7 mouse cellular contexts compared by ENCODE assay signal in the genomic region with DNA sequence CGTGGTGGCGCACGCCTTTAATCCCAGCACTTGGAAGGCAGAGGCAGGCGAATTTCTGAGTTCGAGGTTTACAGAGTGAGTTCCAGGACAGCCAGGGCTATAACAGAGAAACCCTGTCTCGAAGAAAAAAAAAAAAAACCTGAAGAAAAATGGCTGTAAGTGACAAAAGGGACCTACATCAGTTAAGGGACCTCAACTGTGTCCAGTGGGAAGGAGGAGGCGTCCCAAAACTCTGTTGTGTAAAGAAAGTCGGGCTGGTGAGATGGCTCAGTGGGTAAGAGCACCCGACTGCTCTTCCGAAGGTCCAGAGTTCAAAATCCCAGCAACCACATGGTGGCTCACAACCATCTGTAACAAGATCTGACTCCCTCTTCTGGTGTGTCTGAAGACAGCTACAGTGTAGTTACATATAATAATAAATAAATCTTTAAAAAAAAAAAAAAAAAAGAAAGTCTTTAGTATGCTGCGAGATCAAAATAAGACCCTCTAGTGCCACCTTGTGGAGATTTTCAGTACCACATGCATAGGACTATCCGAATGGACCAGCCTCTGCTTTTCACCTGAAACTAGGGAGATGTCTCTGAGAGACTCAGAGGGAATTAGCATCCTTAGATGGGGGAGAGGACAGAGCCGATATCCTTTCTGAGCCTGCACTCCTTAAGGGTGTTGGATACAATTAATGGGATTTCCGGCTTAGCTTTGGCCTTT. TPM values are rescaled to one million over a fixed set of nuclear protein-coding genes. Genes with fewer than 3 reads are reported as not detected.
DNase-seq lines count a peak whose midpoint lies in the region; ATAC-seq lines count a peak whose summit lies in the region.

No protein-coding gene starts in this region.

- peak; percentile 35; the same call in 1 of the 2 replicates for ATAC-seq in megakaryocyte-erythroid progenitor cell, adult 5-6 weeks (replicated peaks; ENCODE audit: low FRiP score, low TSS enrichment, poor library complexity, severe bottlenecking)

- intact Hi-C loops in left cerebral cortex, postnatal 14 days (cut with DNase I), result loop anchor here (2.0 kb wide), 1 partner anchor 75 kb away; no protein-coding TSS in a partner anchor

- DNase-seq in ZHBTc4 (ENCODE audit: low read depth, low spot score), result peak; percentile 87
- peak; percentile 90 to 93 for DNase-seq in cerebellum, postnatal 14 days
- peak; percentile 79 for DNase-seq in gastrocnemius, adult 18-20 months (ENCODE audit: low spot score)
- DNase-seq in kidney, adult 11 months, result peak; percentile 64
- peak; percentile 89 to 94 for DNase-seq in left cerebral cortex, postnatal 14 days (ENCODE audit: low spot score in 2 of 2)
- peak; percentile 61 for DNase-seq in skeletal muscle tissue, adult 2 months (ENCODE audit: low read depth, low spot score)

RNA-seq across cellular contexts. Expression of a gene that starts 1.5 kb away (rescaled TPM):
- not detected for total RNA-seq in gastrocnemius, adult 18-20 months (2021)
- total RNA-seq in left cerebral cortex, postnatal 14 days (2021), result under 1 TPM; 0.42 to 0.66 TPM
- not detected in 2 replicates for total RNA-seq in megakaryocyte-erythroid progenitor cell, adult 5-6 weeks (2014; fragmentation: Nextera tagmentation)
- 5.3 TPM in 1 of 2 replicates, not detected in the other for total RNA-seq in megakaryocyte-erythroid progenitor cell, adult 5-6 weeks (2017)

RNA-seq across cellular contexts. Expression of a gene that starts 8.6 kb away (rescaled TPM):
- total RNA-seq in gastrocnemius, adult 18-20 months (2021), result 10 to 100 TPM; 57.7 to 62.0 TPM
- total RNA-seq in left cerebral cortex, postnatal 14 days (2021), result 10 to 100 TPM; 79.5 to 87.1 TPM
- not detected in 2 replicates for total RNA-seq in megakaryocyte-erythroid progenitor cell, adult 5-6 weeks (2014; fragmentation: Nextera tagmentation)
- total RNA-seq in megakaryocyte-erythroid progenitor cell, adult 5-6 weeks (2017), result not detected in 2 replicates

RNA-seq across cellular contexts. Expression of a gene that starts 32.3 kb away (rescaled TPM):
- 1 to 10 TPM; 6.2 to 6.8 TPM for total RNA-seq in gastrocnemius, adult 18-20 months (2021)
- total RNA-seq in left cerebral cortex, postnatal 14 days (2021), result 10 to 100 TPM; 11.7 to 16.2 TPM
- total RNA-seq in megakaryocyte-erythroid progenitor cell, adult 5-6 weeks (2014; fragmentation: Nextera tagmentation), result 0.94 TPM in 1 of 2 replicates, not detected in the other
- not detected in 2 replicates for total RNA-seq in megakaryocyte-erythroid progenitor cell, adult 5-6 weeks (2017)

RNA-seq across cellular contexts. Expression of a gene that starts 42.8 kb away (rescaled TPM):
- 10 to 100 TPM; 59.3 to 75.5 TPM for total RNA-seq in gastrocnemius, adult 18-20 months (2021)
- 100 to 1,000 TPM; 205 to 220 TPM for total RNA-seq in left cerebral cortex, postnatal 14 days (2021)
- total RNA-seq in megakaryocyte-erythroid progenitor cell, adult 5-6 weeks (2014; fragmentation: Nextera tagmentation), result 204 and 225 TPM in 2 replicates
- total RNA-seq in megakaryocyte-erythroid progenitor cell, adult 5-6 weeks (2017), result 215 and 228 TPM in 2 replicates

Comparison
In these comparisons a context has a peak if more than half of its experiments do, and no peak if none do; other contexts are left out.
1. Peak in every context shown above with its lines: DNase-seq and ATAC-seq.
2. RNA of a gene that starts 8.6 kb away (total RNA-seq): 79.5 to 87.1 TPM in left cerebral cortex, postnatal 14 days and 57.7 to 62.0 TPM in gastrocnemius, adult 18-20 months; not detected in megakaryocyte-erythroid progenitor cell, adult 5-6 weeks; every median in the first group is over 10 times any median in the second.